Comparison of ENCODE assay signal across 8 mouse cellular contexts in the genomic region with DNA sequence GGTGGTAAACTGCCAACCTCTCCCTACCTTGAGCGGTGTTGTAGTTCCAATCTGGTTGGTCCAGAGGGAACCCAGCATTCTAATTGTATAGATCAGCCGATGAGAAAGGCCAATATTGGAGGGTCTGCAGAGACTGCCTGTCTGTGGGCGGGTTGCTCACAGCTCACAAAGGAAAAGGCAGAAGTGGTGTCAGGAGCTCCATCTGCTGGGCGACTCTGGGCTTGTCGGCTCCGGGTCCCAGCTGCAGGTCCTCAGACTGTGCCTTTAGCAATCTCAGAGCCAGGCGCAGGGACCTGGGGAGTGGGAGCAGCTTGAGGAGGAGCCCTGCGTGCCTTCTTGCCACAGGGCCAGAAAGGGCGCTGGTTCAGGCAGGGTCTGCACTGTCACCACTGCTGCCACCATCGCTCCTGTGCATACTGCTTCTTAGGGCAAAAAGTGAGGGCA. TPM values are rescaled to one million over a fixed set of nuclear protein-coding genes. Genes with fewer than 3 reads are reported as not detected.
DNase-seq lines count a peak whose midpoint lies in the region; ATAC-seq and TF ChIP-seq lines count a peak whose summit lies in the region.

No protein-coding gene starts in this region.

- H3K4me2 ChIP-seq in hindbrain, embryonic 15.5 days = peak overlapping the region; percentile 43
- H3K4me2 ChIP-seq in liver, embryonic 11.5 days = no peak overlapping the region
- no peak overlapping the region for H3K4me2 ChIP-seq in heart, embryonic 12.5 days

- H3K9me3 ChIP-seq in hindbrain, embryonic 15.5 days = no peaks in the 10 kb centered on the region
- no peaks in the 10 kb centered on the region for H3K9me3 ChIP-seq in liver, embryonic 11.5 days (ENCODE audit: control insufficient read depth, low read length)
- H3K9me3 ChIP-seq in heart, embryonic 12.5 days (replicated peaks) = no peaks in the 10 kb centered on the region

- H3K4me1 ChIP-seq in kidney, adult 2 months (ENCODE audit: control insufficient read depth, insufficient read depth, low read length) = no peaks in the 10 kb centered on the region
- H3K4me1 ChIP-seq in hindbrain, embryonic 15.5 days (replicated peaks) = peaks cover 5% of the 10 kb centered on the region; the same call in 1 of the 2 replicates
- no peaks in the 10 kb centered on the region for H3K4me1 ChIP-seq in liver, embryonic 11.5 days (replicated peaks; ENCODE audit: control insufficient read depth, insufficient read depth, low read length)
- H3K4me1 ChIP-seq in heart, embryonic 12.5 days (replicated peaks) = no peaks in the 10 kb centered on the region

- ATAC-seq in hindbrain, embryonic 15.5 days (ENCODE audit: low FRiP score, low read depth) = peak; percentile 76; the same call in 1 of the 2 replicates
- ATAC-seq in liver, embryonic 11.5 days (replicated peaks; ENCODE audit: low FRiP score) = no peak
- ATAC-seq in heart, embryonic 12.5 days (ENCODE audit: insufficient number of reproducible peaks, low FRiP score) = no peak

- DNase-seq in kidney, adult 2 months = peak; percentile 5
- DNase-seq in kidney, adult 9 months = no peak
- DNase-seq in MN1 (ENCODE audit: low spot score) = peak; percentile 69
- DNase-seq in embryo, embryonic 10.5 days (ENCODE audit: low spot score) = peak; percentile 79
- DNase-seq in liver, embryonic 11.5 days (ENCODE audit: low spot score) = peak; percentile 50
- peak; percentile 27 for DNase-seq in right cerebral cortex, postnatal 4 days

- no peak for TF ChIP-seq POLR2A in kidney, adult 2 months (IDR thresholded peaks at IDR 0.05; ENCODE audit: low read depth, low read length)

- no peak; the same call in 1 of the 2 replicates for TF ChIP-seq CTCF in kidney, adult 2 months (conservative IDR thresholded peaks at IDR 0.05; ENCODE audit: insufficient read depth, insufficient read length, low read depth, low read length)

- H3K27me3 ChIP-seq in kidney, adult 2 months (replicated peaks; ENCODE audit: control insufficient read depth, insufficient read depth, low read length) = no peaks in the 10 kb centered on the region
- no peaks in the 10 kb centered on the region for H3K27me3 ChIP-seq in hindbrain, embryonic 15.5 days
- no peaks in the 10 kb centered on the region for H3K27me3 ChIP-seq in liver, embryonic 11.5 days (replicated peaks; ENCODE audit: control insufficient read depth, insufficient read depth, low read length)
- H3K27me3 ChIP-seq in heart, embryonic 12.5 days (replicated peaks) = no peaks in the 10 kb centered on the region

- H3K27ac ChIP-seq in kidney, adult 2 months (ENCODE audit: insufficient read depth, low read depth, low read length) = no peak overlapping the region
- no peak overlapping the region for H3K27ac ChIP-seq in hindbrain, embryonic 15.5 days (replicated peaks)
- no peak overlapping the region for H3K27ac ChIP-seq in liver, embryonic 11.5 days (ENCODE audit: low read depth, low read length)
- no peak overlapping the region for H3K27ac ChIP-seq in heart, embryonic 12.5 days (ENCODE audit: poor library complexity, severe bottlenecking)

- H3K9ac ChIP-seq in hindbrain, embryonic 15.5 days = no peak overlapping the region
- H3K9ac ChIP-seq in liver, embryonic 11.5 days (ENCODE audit: low read depth, low read length) = no peak overlapping the region
- no peak overlapping the region for H3K9ac ChIP-seq in heart, embryonic 12.5 days

- 18% methylated on average over 10 of the region's 10 CpGs for WGBS in kidney, adult 2 months
- WGBS in hindbrain, embryonic 15.5 days = 31% methylated on average over 10 of the region's 10 CpGs
- 67% methylated on average over 10 of the region's 10 CpGs for WGBS in liver, embryonic 11.5 days
- WGBS in heart, embryonic 12.5 days = 60% methylated on average over 10 of the region's 10 CpGs

- H3K4me3 ChIP-seq in kidney, adult 2 months (ENCODE audit: insufficient read depth, low read depth, low read length) = no peak overlapping the region
- H3K4me3 ChIP-seq in hindbrain, embryonic 15.5 days = no peak overlapping the region
- H3K4me3 ChIP-seq in liver, embryonic 11.5 days (ENCODE audit: low read depth, low read length) = no peak overlapping the region
- H3K4me3 ChIP-seq in heart, embryonic 12.5 days = no peak overlapping the region

- H3K36me3 ChIP-seq in kidney, adult 2 months (ENCODE audit: control insufficient read depth, insufficient read depth, low read length) = no peaks in the 10 kb centered on the region
- no peaks in the 10 kb centered on the region for H3K36me3 ChIP-seq in hindbrain, embryonic 15.5 days
- H3K36me3 ChIP-seq in liver, embryonic 11.5 days (ENCODE audit: control insufficient read depth, insufficient read depth, low read length) = no peaks in the 10 kb centered on the region
- H3K36me3 ChIP-seq in heart, embryonic 12.5 days = no peaks in the 10 kb centered on the region

RNA-seq across cellular contexts. Expression of gene Gm32802, which starts 7.6 kb away (rescaled TPM):
- polyA plus RNA-seq in kidney, adult 2 months (2012; rRNA removed) = not detected in 2 replicates
- polyA plus RNA-seq in hindbrain, embryonic 15.5 days (2015; fragmentation: Nextera tagmentation; extraction: Ambion mirVana) = 0.16 and 0.31 TPM in 2 replicates
- polyA plus RNA-seq in liver, embryonic 11.5 days (2014; fragmentation: Nextera tagmentation; extraction: Ambion mirVana) = not detected in 2 replicates
- polyA plus RNA-seq in heart, embryonic 12.5 days (2016; fragmentation: Nextera tagmentation; extraction: Ambion mirVana) = not detected in 2 replicates

RNA-seq across cellular contexts. Expression of gene Gm32717, which starts 10.3 kb away (rescaled TPM):
- not detected in 2 replicates for polyA plus RNA-seq in kidney, adult 2 months (2012; rRNA removed)
- polyA plus RNA-seq in hindbrain, embryonic 15.5 days (2015; fragmentation: Nextera tagmentation; extraction: Ambion mirVana) = 0.16 and 0.31 TPM in 2 replicates
- not detected in 2 replicates for polyA plus RNA-seq in liver, embryonic 11.5 days (2014; fragmentation: Nextera tagmentation; extraction: Ambion mirVana)
- polyA plus RNA-seq in heart, embryonic 12.5 days (2016; fragmentation: Nextera tagmentation; extraction: Ambion mirVana) = not detected in 2 replicates

RNA-seq across cellular contexts. Expression of gene Iltifb, which starts 44.0 kb away (rescaled TPM):
- polyA plus RNA-seq in kidney, adult 2 months (2012; rRNA removed) = not detected in 2 replicates
- 0.41 and 1.1 TPM in 2 replicates for polyA plus RNA-seq in hindbrain, embryonic 15.5 days (2015; fragmentation: Nextera tagmentation; extraction: Ambion mirVana)
- not detected in 2 replicates for polyA plus RNA-seq in liver, embryonic 11.5 days (2014; fragmentation: Nextera tagmentation; extraction: Ambion mirVana)
- not detected in 2 replicates for polyA plus RNA-seq in heart, embryonic 12.5 days (2016; fragmentation: Nextera tagmentation; extraction: Ambion mirVana)

RNA-seq across cellular contexts. Expression of gene Il22, which starts 46.1 kb away (rescaled TPM):
- not detected in 2 replicates for polyA plus RNA-seq in kidney, adult 2 months (2012; rRNA removed)
- polyA plus RNA-seq in hindbrain, embryonic 15.5 days (2015; fragmentation: Nextera tagmentation; extraction: Ambion mirVana) = 0.26 and 0.29 TPM in 2 replicates
- polyA plus RNA-seq in liver, embryonic 11.5 days (2014; fragmentation: Nextera tagmentation; extraction: Ambion mirVana) = not detected in 2 replicates
- polyA plus RNA-seq in heart, embryonic 12.5 days (2016; fragmentation: Nextera tagmentation; extraction: Ambion mirVana) = not detected in 2 replicates
